Mouse (Mus musculus): ENCODE results near the gene Hsp90aa1.

DNA sequence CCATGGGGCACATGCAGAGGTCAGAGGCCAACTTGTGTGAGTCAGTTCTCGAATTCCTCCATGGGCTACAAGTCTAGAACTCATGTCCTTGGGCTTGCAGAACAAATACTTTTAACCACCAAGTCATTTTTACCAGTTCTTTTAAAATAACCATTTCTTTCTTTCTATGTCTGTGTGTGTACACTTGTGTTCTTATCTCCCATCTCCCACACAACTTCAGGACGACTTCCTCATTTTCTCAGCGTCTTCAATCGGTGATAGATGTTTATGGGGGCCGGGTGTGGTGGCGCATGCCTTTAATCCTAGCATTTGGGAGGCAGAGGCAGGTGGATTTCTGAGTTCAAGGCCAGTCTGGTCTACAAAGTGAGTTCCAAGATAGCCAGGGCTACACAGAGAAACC is 11.7 kb upstream of the Hsp90aa1 start:
- TF ChIP-seq POLR2A (IDR thresholded peaks at IDR 0.05; ENCODE audit: borderline replicate concordance, control insufficient read depth, low read depth, low read length): no peak
- TF ChIP-seq CTCF (IDR thresholded peaks at IDR 0.05; ENCODE audit: control insufficient read depth, insufficient read depth, low read length): no peak

Measured in bone marrow, adult 2 months (tissue).